Mouse (Mus musculus) thymus, postnatal 14 days (tissue): ENCODE data around the gene Rtl1.

Experiments used
- DNase-seq: peaks from one replicate; pipeline ENCODE4 v3.0.0; 2021

Gene Rtl1

DNA sequence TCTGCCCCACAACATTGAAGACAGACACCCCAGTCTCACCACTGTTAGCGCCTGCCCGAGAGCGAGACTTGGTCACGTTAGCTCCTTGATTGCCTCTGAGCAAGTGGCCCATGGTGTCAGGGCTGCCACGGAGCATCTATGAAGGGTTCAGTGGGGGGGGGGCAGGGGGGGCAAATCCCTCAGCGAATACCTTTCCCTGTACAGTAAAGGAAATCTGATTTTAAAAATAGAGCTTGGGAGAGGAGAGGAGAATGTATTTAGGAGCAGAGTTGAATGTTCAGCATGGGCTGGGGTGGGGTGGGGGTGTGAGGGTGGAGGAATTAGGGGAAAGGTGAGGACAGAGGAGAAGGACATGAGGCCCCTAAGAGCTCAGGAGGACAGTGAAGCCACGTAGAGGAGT lies at the start of gene Rtl1:
TSS of gene Rtl1 (minus strand) at position 101 of the 400 bp plus-strand sequence.
- no peak for DNase-seq

DNA sequence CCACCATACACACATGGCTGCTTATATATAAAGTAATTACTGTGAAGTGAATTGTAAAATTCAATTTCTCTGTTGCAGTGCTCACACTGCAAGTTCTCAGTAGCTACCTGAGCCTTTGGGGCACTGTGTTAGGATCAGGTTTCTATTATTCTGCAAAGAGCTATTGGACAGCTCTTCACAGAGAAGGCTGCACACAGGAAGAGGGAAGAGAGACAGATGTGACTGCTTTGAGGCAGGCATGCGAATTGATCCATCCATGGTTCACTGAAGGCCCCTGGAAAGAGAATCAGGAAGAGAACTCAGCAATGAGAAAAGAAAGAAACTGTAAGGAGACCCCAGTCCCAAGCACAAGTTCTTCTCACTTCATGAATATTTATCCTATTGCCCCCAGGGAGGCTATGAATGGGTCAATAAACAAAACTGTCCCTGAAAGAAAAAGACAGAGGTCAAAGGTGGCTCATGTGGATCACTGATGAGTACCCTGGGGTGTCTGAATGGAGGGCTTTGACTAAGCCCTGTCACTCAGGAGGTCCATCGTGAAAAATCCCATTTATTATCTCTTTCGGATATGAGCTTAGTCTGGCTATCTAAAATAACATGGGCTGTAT lies 40.5 kb upstream of the Rtl1 start:
- no peak for DNase-seq

DNA sequence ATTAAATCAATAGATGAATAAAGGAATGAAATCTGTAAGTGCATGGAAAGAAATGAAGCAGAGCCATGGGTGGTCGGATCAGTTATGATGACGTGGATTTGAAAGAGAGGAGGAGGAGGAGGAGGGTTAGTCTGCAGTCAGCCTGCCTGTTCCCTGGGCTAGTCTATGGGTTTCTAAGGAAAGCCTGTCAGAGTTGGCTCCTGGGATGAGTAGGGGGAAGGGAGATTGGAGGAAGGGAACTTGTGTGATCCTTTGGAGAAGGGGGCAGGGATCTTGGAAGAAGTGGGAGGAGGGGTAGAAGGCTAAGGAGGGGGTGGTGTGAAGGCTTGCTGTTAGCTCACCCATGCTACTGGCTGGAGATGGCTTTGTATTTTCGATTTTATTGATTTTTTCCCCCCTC lies 31.9 kb upstream of the Rtl1 start:
- DNase-seq: no peak

DNA sequence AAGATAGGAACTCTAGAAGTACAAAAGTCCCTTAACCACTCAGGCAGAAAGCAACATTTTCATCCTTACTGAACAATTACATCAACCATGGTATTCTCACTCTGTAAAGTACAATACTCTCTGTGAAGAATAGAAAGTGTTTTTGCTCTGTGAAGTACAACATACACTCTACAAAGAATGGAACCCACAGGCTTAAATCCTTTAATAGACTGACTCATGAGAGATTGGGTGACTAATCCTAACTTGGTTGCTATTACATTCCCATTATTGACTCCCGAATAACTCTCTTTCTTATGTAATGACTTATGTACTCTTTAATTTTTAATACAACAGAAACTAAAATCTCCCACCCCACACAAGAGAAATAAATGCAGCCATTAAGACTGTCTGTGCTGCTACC lies 28.8 kb upstream of the Rtl1 start:
- DNase-seq: no peak

DNA sequence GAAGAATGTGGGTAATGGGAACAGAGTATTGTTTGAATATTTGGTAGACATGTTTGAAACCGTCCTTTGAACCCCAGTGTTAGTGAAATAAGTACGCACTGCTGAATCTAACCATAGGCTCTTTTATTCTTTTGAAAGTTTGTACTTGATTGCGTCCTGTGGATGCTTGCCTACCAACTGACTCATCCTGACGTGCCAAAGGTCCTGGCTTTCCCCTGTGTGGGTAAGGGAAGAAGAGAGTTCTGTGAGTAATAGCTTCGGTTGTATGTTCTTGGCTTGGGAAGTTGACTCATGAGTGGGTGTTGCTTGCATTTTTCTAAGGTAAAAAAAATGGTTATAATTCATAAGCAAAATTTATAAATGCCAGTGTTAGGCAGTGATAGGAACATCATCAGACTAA lies 26.8 kb upstream of the Rtl1 start:
- DNase-seq: no peak

DNA sequence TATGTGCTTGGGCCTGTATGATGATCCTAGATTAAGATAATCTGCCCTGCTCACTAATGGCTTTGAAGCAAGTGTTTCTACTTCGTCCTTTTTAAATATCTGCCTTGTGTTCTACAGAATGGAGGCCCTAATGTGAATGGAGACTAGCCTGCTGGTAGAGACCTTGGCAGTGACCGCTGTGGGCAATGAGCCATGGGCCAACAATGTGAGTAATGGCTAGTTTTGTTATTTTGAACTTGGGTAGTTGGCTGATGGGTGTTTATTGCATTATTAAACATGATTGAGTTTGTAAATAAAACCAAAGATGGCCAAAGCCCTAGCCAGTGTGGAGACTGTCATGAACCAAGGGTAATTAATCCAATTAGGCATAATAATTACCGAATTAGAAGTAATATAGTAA lies 20.1 kb upstream of the Rtl1 start:
- DNase-seq: no peak

DNA sequence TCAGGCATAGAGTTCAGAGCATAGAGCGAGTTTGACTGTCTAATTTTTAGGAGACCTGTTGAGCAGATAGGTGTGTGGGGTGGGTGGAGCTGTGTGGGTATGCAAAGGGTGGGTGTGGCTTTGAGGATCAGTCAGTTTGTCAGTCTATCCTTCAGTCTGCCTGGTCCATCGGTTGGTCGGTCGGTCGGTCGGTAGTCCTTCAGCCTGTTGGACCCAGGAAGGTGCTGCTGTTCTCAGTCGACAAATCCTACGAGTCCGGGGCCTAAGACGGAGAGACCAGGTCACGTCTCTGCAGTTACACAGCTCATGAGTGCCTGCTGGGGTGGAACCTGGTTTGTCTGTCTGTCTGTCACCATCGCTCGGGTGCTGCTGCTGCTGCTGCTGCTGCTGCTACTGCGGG lies 17.9 kb upstream of the Rtl1 start:
- no peak for DNase-seq

DNA sequence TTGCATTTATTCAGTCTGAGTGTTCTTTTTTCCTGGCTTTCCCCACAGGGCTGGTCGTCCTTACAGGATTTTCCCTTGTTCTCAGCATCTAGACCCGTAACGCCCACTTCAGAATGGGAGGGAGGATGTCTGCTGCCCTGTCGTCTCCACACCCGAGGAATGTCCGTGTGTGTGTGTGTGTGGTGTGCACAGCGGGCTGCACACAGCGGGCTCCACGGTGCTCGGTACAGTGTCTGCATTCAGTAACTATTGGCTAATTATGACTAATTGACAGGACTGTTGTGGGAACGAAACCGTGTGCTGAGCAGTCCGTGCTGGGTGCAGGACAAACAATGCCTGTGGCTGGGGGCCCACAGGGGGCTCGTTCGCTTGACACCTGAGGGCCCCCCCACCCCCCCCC lies 17.0 kb upstream of the Rtl1 start:
- no peak for DNase-seq

DNA sequence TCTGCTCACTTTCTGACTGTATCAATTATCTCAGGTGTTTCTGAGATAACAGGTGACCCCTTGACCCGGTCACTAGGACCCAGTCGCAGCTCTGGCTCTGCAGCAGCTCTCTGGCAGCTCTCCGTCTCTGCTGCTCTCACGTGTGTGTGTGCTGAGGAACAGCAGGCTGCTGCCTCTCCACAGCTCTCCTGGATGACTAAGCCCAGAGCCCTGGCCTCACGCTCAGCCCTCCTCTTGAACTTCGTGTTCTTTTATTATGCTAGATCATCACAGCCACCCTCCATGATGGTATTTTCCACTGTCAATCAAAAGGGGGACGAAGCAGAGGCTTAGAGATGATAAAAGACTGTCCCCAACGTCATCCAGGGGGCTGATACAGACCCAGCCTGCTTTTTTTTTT lies 15.2 kb upstream of the Rtl1 start:
- DNase-seq: no peak

DNA sequence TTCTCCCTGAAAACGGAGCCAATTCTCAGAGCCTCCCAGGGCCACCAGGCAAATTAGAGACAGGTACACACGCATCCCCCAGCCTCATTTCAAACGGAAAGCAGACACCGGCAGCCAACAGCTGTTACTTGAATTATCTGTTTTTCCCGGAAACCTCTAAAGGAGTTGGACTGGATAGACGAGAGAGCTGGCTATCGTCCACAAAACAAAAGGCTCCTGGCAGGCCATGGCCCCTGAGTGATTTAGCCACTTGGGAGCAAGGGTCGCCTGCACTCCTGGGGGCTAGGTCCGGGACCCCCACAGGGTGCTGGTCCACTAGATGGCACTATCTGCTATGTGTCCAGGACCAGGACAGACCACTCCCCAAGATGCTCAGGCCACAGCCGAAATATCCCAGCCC lies 14.3 kb upstream of the Rtl1 start:
- DNase-seq: no peak

DNA sequence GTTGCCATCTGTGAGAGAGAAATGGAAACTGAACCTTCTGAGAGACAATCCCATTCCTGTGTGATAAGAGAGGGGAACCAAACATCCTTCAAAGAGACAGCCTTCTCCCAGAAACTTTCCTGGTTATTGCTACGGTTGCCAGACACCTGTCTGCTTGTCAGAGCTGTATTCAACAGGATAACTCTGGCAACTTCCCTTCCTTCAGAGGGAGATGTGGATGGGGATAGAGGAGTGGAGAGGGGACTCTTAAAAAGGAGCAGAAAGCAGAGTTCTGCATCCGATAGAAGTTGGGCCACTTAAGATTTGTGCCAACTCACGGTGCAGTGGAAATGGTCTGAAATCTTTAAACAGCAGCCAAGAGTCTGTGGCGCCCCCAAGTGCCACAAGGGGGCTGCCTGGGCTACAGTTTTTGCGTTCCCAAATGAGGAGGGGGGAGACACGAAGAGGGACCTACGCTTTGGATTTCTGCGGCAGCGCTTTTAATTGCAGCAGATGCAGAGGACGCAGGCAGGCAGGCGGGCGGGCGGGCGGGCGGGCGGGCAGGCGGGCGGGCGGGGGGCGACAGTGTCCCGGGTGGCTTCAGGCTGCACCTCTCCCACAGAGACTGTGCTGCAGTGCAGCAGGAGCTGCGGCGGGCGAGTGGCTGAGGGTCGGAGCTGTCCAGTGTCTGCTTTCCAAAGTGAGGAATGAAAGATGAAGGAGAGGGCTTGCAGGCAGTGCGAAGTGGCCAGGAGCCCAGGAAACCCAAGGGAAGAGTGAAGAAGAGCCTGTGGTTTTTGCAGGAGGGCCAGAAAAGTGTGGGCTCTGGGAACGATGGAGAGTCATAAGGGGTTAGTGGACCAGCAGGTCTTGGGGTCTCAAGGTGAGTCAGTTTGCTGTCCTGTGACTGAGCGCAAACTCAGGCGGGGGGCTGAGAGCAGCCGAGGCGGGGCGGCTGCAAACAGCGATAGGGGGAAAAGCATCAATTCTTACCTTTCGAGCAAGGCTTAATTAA lies 12.6 kb upstream of the Rtl1 start:
- no peak for DNase-seq

DNA sequence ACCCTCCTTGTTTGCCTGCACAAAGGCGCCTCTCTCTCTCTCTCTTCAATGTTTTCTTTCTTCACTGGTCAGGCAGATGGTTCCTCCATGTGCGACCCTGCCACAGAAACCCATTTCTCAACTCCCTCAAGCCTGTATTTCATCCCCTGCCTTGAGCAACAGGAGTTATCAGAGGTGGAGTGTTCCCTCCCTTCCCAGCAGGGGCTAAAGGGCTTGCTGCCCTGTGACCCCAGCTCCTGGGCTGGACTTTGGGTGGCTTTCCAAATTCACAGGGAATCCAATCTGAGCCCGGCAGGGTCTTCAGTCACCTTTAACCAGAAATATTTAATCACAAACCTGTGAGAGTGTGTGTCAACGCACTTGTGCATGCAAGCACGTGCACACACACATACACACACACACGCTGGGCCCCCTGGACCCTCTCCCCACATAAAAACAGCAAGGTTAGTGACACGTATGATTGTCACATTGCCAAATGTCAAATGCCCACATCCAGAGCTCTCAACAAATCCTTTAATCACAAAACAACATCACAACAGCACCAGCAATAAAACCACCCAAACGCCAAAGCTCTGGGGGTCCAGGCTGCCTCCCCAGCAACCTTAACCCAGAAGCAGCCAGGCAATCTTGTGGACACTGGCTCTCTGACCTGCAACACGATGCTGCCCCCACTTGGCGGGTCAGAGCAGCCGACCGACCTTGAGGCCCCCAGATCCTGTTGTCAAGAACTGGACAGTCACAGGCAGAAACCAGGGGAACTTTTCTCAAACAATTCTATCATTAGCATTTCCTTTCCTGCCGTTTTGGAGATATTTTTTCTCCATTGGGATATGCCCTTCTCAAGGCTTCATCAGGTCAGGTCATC lies 8.7 kb upstream of the Rtl1 start:
- DNase-seq: no peak

DNA sequence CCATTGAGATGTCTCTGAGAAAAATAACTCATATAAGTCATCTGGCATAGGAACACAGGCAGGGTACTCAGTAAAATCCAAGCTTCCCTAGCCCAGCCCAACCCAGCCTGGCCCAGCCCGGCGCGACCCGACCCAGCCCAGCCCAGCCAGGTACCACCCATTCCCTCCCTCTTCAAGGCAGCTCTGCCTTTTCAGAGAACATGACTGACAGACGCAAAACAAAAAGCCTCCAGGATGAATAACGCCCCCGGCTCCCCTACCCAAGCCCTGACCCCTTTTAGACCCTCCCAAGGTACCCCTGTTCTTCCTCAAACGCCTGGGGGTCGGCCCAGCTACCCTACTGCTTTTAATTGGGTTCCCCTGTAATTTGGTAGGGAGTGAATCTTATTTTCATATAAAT lies 7.8 kb upstream of the Rtl1 start:
- no peak for DNase-seq

DNA sequence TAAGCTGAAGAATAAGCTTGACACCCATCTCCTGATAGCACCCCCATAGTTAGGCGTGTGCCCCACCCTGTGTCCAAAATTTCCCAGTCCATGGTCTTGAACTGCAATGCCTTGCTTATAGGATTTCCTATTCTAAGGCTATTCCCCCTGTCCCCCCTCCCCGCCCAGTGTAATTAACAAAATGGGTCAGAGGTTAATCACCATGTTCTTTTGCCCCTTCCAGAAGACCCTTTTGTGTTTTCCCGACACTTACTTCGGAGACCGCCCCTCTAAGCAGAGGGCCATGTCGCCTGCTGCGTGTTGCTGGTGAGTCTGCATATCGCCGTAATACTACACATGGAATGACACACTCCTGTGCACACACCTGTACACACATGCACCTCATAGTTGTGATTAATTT lies 7.1 kb upstream of the Rtl1 start:
- no peak for DNase-seq

DNA sequence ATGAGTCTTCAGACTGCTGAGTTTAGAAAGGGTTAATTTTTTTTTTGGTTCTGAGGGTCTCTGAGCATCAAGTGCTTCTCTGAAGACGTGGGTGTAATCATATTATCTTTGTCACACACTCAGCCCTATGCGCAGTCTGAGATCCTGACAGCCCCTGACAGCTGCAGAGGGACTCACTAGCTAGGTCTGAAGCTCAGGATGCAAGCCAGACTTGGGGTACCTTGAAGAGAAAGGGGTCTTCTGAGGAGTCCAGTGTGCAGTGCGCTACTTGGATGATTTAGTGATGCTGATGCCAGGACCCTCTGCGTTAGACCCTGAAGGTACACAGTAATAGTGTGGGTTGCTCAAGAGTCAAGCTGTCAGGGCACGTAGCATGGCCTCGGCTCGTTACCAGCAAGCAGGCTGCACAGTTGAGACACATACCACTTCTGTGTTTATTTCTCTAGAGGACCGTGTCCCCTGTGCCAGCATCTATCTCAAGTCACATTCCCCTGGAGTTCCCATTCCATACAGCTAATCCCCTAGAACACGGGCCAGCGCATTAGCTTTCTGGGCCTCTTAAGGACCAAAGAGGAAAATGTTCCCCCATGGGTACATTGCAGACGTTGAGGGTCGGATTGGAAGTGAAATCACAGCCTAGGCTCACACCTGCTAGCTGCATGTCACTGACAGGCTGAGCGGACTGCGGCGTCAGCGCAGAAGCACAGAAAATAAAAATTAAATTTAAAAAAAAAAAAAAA lies 5.0 kb upstream of the Rtl1 start:
- no peak for DNase-seq

DNA sequence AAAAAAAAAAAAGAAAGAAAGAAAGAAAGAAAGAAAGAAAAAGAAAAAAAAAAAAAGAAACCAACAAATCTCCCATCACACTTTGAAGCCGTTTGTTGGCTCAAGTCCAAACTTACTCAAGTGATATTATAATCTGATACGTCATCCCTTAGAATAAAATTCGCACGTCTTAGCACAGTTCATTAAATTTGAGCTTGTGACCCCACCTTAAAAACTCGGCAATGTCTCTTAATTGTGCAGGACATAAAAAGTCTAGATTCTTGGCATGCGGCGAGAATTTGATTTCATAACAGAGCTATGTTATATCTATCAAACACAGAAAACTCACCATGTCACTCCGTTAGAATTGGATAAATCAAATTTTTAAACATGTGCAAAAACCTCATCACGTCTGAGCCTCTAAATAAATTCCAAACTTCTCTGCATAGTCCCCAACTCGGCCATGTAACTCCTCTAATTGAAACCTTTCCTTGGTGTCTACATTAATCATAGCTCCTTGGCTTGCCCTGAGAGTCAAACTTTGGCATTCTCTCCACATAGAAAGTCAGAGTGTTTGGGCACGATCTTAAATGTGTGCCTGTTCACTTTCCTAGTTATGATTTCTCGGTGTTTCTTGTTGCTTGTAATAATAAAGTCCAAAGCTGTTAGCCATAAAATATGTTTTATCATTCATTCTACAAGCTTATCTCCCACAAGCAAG lies 1.4 kb downstream of the Rtl1 start:
- DNase-seq: no peak

DNA sequence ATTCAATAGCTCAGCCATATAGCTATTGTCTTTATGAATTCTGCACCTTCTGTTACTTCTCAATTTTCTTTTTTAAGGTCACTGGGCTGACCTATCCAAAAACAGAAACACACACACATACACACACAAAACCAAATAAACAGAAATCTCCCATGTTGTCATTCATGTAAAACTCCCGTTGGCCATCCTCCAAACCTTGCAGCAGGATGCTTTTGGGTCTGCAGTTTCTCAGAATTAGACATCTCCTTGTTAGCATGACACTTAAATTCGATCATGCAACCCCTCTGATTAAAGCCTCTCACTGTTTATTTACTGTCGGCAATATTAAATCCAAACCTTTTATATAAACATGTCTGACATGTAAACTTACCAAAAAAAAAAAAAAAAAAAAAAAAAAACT lies 3.4 kb downstream of the Rtl1 start:
- no peak for DNase-seq

DNA sequence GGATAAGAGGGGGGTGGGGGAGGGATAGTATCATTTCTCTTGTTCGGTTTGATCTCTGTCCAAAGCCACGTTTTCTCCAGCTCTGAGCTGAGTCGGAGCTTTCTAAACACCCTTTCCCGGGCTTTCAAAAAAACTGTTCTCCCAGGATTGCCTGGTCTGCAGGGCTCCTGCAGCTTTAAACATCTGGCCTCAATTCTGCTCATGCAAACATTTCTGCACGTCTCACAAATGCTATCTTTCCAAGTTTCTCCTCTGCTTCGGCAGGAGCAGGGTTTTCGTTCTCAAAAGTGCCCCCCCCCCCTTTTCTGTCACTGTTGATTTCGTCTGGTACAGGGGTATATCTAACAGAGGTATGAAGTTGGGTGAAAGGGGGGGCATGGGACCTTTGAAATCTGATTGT lies 3.9 kb downstream of the Rtl1 start:
- DNase-seq: no peak

DNA sequence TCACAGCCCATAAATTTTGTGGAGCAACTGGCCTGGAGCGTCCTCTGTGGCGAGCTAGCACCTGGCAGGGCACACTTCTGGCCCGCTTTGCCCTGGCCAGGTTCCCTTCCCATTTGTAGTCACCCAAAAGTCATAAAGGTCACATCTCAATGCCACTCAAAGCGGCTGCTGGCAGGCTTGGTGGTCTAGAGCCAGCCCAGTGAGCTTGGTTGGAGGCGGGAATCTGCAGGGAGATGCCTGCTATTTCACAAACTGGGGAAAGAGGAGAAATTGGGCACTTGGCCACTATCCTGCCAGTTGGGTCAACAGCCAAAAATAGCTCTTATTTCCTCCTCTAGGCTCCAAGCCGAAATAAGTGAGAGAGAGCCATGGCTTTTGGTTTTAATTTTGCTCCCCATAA lies 4.4 kb downstream of the Rtl1 start:
- DNase-seq: no peak

DNA sequence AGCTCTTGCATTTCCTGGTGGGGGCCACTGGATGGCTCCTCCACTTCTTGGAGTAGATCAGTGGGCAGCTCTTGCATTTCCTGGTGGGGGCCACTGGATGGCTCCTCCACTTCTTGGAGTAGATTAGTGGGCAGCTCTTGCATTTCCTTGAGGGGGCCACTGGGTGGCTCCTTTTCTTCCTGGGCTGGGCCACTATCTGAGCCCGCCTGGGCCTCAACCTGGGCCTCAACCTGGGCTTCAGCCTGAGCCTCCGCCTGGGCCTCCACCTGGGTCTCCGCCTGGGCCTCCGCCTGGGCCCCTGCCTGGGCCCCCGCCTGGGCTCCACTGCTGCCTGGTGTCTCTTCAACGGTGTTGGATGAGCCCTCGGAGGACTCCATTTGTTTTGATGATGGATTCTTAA lies 5.2 kb downstream of the Rtl1 start:
- DNase-seq: no peak

DNA sequence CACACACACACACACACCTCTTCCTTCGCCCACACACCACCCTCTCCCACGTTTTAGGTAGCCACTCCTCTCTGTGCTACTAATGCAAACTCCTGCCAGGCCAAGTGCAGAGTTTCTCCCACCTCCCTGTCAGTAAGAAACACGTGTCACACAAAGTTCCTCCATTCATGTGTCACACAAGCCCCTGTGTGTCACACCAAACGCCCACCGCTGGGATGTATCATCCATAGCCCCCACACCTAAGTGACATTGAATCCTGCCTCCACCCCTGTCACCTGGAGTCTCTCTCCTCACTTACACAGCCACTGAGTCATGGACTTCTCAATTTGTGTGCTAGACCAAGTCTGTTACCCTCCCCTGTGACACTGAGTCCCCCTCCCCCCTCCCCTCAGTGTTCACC lies 17.9 kb downstream of the Rtl1 start:
- DNase-seq: no peak

DNA sequence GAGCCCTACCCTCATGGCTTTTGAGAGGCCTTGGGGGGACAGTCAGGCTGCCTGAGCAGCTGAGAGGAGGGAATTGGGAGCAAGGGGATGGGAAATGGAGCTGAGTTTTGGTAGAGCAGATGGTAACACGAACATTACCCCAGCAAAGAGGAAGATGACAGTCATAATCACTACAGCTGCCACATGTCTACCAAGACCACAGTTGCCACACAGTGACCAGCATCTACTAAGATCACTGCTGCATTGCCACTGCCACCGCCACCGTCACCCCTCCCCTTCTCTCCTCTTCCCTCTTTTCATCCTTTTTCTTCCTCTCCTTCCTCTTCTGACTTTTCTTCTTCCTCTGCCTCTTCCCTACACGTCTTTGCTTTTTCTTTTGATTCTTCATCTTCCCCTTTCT lies 27.9 kb downstream of the Rtl1 start:
- no peak for DNase-seq
